Mouse (Mus musculus): ENCODE results near the gene Cwc15. TPM values are rescaled to one million over a fixed set of nuclear protein-coding genes. Genes with fewer than 3 reads are reported as not detected.

Gene Cwc15
- polyA plus RNA-seq, 2 experiments: 39.1 to 63.2 TPM

DNA sequence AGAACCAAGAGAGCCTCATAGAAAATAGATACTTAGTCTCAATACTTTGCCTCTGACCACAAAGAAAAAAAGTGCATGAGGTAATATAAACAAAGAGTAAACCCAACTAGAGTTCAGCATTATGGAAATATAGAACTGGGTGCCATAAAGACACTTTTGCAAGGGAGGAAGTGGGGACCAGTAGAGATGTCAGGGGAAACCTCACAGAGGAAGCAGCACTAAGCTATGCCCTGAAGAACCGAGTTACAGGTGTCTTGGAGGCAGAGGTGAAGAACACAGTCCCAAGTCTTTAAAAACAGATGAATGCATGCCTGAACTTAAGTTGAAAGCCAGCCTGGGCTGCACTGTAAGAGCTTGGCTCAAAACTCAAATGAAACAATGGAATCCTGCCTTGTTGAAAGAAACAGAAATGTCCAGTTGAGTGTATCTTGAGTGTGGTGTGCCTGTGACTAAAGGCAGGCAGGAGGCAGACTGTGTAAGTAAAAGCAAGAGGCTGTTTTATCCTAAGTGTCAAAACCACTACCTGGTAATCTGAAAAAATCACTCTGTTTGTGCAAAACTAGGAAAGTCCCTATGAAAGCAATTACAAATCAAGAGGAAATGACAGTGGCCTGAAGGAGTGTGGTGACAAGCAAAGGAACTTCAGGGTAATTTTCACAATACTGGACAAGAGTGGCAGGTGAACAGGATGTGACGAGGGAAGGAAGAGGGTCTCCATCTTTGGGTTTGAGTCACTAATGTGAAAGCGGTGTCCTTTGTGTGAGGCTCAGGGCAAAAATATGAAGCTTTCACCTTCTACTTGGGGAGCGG is 1.3 kb upstream of the Cwc15 start:
- Histone ChIP-seq H3K4me1 (replicated peaks; ENCODE audit: control insufficient read depth in 2 of 2, insufficient read depth in 2 of 2, low read length in 1 of 2) (peaks cover 2 to 12% of the 10 kb centered on the region in 2 experiments; a peak in 3 of 4 replicates), H3K4me3 (ENCODE audit: insufficient read depth in 1 of 2, low read depth in 2 of 2, low read length in 2 of 2) (no peak overlapping the region; a peak in 1 of 4 replicates), H3K9ac (replicated peaks) (no peak overlapping the region), H3K27ac (no peak overlapping the region), H3K9me3 (ENCODE audit: control insufficient read depth, low read length) (no peaks in the 10 kb centered on the region), H3K36me3 (replicated peaks; ENCODE audit: control insufficient read depth, insufficient read depth, low read depth) (peaks cover 14% of the 10 kb centered on the region), H3K27me3 (ENCODE audit: control insufficient read depth, insufficient read depth, low read length) (no peaks in the 10 kb centered on the region), H3K4me2 (ENCODE audit: low read depth) (peak overlapping the region; percentile 63)
- 62% methylated on average over 4 of the region's 4 CpGs for WGBS (ENCODE audit: insufficient replicate concordance)
- no peak for ATAC-seq (ENCODE audit: insufficient read depth)
- DNase-seq (ENCODE audit: low read depth in 3 of 3, low spot score in 3 of 3): no peak
- no peak for TF ChIP-seq EP300 (IDR thresholded peaks at IDR 0.05; ENCODE audit: low read depth)
- TF ChIP-seq CTCF (IDR thresholded peaks at IDR 0.05; ENCODE audit: low read depth): no peak

DNA sequence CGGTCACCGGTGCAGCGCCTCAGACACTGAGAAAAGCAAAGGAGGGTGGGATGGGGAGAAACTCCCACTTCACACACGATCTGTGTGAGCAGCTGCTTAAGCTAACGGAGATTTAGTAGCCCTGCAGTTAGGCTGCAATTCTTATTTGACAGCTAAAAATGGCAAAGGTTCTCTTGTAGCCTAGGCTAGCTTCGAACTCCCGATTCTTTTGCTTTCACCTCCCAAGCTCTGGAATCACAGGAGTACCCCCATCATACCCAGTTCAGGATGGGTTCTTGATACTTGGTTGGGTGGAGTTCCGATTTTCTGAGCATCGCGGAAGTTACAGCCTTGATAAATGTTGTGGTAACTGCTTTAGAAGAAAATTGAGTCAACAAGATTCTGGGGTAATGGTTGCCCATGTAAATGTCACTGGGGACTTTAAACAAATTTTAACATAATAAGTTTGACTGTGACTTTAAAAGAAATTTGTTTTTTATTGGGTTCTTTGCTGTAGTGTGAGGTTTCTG is 553 bp downstream of the Cwc15 start:
- Histone ChIP-seq H3K27me3 (ENCODE audit: control insufficient read depth, insufficient read depth, low read length) (no peaks in the 10 kb centered on the region), H3K4me2 (ENCODE audit: low read depth) (peak overlapping the region; percentile 79), H3K9ac (replicated peaks) (peak overlapping the region; percentile 86), H3K36me3 (replicated peaks; ENCODE audit: control insufficient read depth, insufficient read depth, low read depth) (peaks cover 30% of the 10 kb centered on the region), H3K4me3 (ENCODE audit: insufficient read depth in 1 of 2, low read depth in 2 of 2, low read length in 2 of 2) (peak overlapping the region; percentile 92 to 96), H3K27ac (no peak overlapping the region), H3K4me1 (replicated peaks; ENCODE audit: control insufficient read depth in 2 of 2, insufficient read depth in 2 of 2, low read length in 1 of 2) (peaks cover 2 to 12% of the 10 kb centered on the region in 2 experiments; a peak in 3 of 4 replicates), H3K9me3 (ENCODE audit: control insufficient read depth, low read length) (no peaks in the 10 kb centered on the region)
- no peak; the same call in 1 of the 2 replicates for ATAC-seq (ENCODE audit: insufficient read depth)
- peak in 1 of 3 experiments; percentile 13 for DNase-seq (ENCODE audit: low read depth in 3 of 3, low spot score in 3 of 3)
- 2% methylated on average over 10 of the region's 10 CpGs for WGBS (ENCODE audit: insufficient replicate concordance)
- TF ChIP-seq EP300 (IDR thresholded peaks at IDR 0.05; ENCODE audit: low read depth): no peak
- no peak for TF ChIP-seq CTCF (IDR thresholded peaks at IDR 0.05; ENCODE audit: low read depth)

DNA sequence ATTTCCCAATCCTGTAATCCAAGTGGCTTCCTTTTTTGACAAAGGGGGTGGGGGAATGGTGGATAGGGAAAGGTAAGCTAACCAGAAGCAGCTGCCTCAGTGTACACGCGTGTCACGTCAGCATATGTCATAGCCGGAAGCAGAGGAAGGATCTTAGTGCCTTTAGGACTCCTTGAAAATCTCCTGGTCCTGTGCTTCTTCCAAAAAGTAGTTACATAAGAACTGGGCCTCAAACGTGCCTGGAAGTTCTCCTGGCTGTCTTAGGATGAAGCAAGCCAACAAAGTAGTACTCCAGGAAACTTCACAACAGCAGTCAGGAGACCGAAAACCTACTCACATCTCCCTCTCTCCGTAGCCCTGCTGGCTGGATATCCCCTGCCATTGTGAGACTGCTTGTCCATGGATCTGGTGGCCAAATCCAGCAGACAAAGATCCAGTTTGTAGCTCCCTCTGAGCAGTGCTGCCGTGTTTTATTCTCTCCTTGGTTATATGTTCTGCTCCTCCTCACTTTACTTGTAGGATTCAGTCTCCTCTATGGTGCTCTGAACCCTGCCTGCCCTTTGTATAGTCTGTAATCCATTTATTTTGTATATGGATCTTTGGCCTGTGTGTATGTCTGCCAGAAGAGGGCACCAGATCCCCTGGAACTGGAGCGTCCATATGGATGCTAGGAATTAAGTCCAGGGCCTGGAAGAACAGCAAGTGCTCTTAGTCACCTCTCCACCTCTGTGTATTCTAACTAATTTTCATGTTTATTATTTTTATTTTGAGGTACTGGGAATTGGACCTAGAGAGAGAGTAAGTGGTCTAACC is 12.4 kb downstream of the Cwc15 start:
- no peaks in the 10 kb centered on the region for H3K27me3 ChIP-seq (ENCODE audit: control insufficient read depth, insufficient read depth, low read length)
- H3K36me3 ChIP-seq (replicated peaks; ENCODE audit: control insufficient read depth, insufficient read depth, low read depth): peaks cover 14% of the 10 kb centered on the region
- no peaks in the 10 kb centered on the region for H3K4me1 ChIP-seq (replicated peaks; ENCODE audit: control insufficient read depth in 2 of 2, insufficient read depth in 2 of 2, low read length in 1 of 2)
- H3K9ac ChIP-seq (replicated peaks): no peak overlapping the region
- no peak overlapping the region for H3K4me3 ChIP-seq (ENCODE audit: insufficient read depth in 1 of 2, low read depth in 2 of 2, low read length in 2 of 2)
- TF ChIP-seq EP300 (IDR thresholded peaks at IDR 0.05; ENCODE audit: low read depth) (no peak), CTCF (IDR thresholded peaks at IDR 0.05; ENCODE audit: low read depth) (peak; percentile 46)
- no peak overlapping the region for H3K4me2 ChIP-seq (ENCODE audit: low read depth)
- no peaks in the 10 kb centered on the region for H3K9me3 ChIP-seq (ENCODE audit: control insufficient read depth, low read length)
- ATAC-seq (ENCODE audit: insufficient read depth) (no peak), DNase-seq (ENCODE audit: low read depth in 3 of 3, low spot score in 3 of 3) (no peak)
- WGBS (ENCODE audit: insufficient replicate concordance): 69% methylated on average over 9 of the region's 9 CpGs
- H3K27ac ChIP-seq: no peak overlapping the region

DNA sequence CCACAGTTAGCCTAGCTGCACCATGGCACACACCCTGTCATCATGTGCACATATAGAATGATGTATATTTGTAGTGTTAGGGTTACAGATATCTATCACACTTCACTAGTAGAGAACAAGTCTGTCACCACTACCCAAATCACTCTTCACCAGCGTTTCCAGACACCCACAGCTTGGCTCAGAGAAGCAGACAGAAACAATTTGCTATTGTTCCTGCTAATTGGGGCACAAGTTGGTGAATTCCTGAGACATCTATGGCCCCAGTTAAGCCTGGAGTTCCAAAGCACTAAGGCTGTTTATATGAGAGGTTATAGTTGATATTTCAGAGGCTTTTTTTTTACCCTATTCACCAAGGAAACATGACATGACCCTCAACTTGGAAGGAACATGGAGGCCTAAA is 16.9 kb downstream of the Cwc15 start:
- DNase-seq (ENCODE audit: low read depth in 3 of 3, low spot score in 3 of 3): no peak
- Histone ChIP-seq H3K27me3 (ENCODE audit: control insufficient read depth, insufficient read depth, low read length) (no peaks in the 10 kb centered on the region), H3K4me3 (ENCODE audit: insufficient read depth in 1 of 2, low read depth in 2 of 2, low read length in 2 of 2) (no peak overlapping the region), H3K9me3 (ENCODE audit: control insufficient read depth, low read length) (no peaks in the 10 kb centered on the region), H3K4me1 (replicated peaks; ENCODE audit: control insufficient read depth in 2 of 2, insufficient read depth in 2 of 2, low read length in 1 of 2) (no peaks in the 10 kb centered on the region; a peak in 1 of 4 replicates), H3K27ac (no peak overlapping the region), H3K4me2 (ENCODE audit: low read depth) (no peak overlapping the region), H3K36me3 (replicated peaks; ENCODE audit: control insufficient read depth, insufficient read depth, low read depth) (no peaks in the 10 kb centered on the region), H3K9ac (replicated peaks) (no peak overlapping the region)
- no peak for TF ChIP-seq CTCF (IDR thresholded peaks at IDR 0.05; ENCODE audit: low read depth)
- TF ChIP-seq EP300 (IDR thresholded peaks at IDR 0.05; ENCODE audit: low read depth): no peak
- ATAC-seq (ENCODE audit: insufficient read depth): no peak
- 46% methylated on average over 1 of the region's 1 CpGs for WGBS (ENCODE audit: insufficient replicate concordance)

DNA sequence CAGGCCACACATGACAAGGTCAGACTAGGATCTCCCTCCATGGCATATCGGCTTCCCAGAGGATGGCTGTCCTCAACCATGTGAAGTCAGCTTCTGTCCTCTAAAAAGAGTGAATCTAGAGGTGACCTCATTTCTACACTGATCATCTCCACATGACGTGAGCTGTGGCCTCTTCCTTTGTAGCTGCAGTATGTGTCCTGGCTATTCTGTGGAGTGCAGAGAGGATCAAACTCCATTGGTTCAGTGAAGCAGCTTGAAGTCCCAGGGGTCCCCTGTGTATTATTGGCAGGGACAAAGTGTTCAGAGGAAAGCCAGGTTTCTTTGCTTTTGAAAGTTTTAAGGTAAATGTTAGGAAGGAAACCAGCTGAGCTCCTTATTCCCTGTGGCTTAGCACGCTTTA is 17.7 kb downstream of the Cwc15 start:
- 53% methylated on average over 3 of the region's 3 CpGs for WGBS (ENCODE audit: insufficient replicate concordance)
- TF ChIP-seq EP300 (IDR thresholded peaks at IDR 0.05; ENCODE audit: low read depth) (no peak), CTCF (IDR thresholded peaks at IDR 0.05; ENCODE audit: low read depth) (no peak)
- Histone ChIP-seq H3K27ac (no peak overlapping the region), H3K4me3 (ENCODE audit: insufficient read depth in 1 of 2, low read depth in 2 of 2, low read length in 2 of 2) (no peak overlapping the region), H3K27me3 (ENCODE audit: control insufficient read depth, insufficient read depth, low read length) (no peaks in the 10 kb centered on the region), H3K4me2 (ENCODE audit: low read depth) (no peak overlapping the region), H3K4me1 (replicated peaks; ENCODE audit: control insufficient read depth in 2 of 2, insufficient read depth in 2 of 2, low read length in 1 of 2) (no peaks in the 10 kb centered on the region; a peak in 1 of 4 replicates), H3K9ac (replicated peaks) (no peak overlapping the region), H3K9me3 (ENCODE audit: control insufficient read depth, low read length) (no peaks in the 10 kb centered on the region), H3K36me3 (replicated peaks; ENCODE audit: control insufficient read depth, insufficient read depth, low read depth) (no peaks in the 10 kb centered on the region)
- DNase-seq (ENCODE audit: low read depth in 3 of 3, low spot score in 3 of 3): no peak
- no peak for ATAC-seq (ENCODE audit: insufficient read depth)

All from liver, embryonic 14.5 days (tissue).